Mouse (Mus musculus): Measurements from ENCODE around the gene Fancg. TPM values are rescaled to one million over a fixed set of nuclear protein-coding genes. Genes with fewer than 3 reads are reported as not detected.
A peak's percentile ranks its signal among the peaks of the same experiment; 100 is the strongest.

Fancg gene
- polyA plus RNA-seq, 2 experiments from 2014 or later, result 23.3 to 38.7 TPM

- ATAC-seq, result no peak
Observed at GRCm38 (mm10) chr4:43032501-43032900, 22.2 kb upstream of the Fancg start.

- ATAC-seq, result peak; percentile 96
Observed at GRCm38 (mm10) chr4:43031237-43031995, 21.1 kb upstream of the Fancg start, which contains the start of gene Stoml2. Gene Stoml2 (minus strand): TSS chr4:43031710.

- ATAC-seq, result peak; percentile 44
Observed at GRCm38 (mm10) chr4:43030780-43031230, 20.5 kb upstream of the Fancg start.

DNA sequence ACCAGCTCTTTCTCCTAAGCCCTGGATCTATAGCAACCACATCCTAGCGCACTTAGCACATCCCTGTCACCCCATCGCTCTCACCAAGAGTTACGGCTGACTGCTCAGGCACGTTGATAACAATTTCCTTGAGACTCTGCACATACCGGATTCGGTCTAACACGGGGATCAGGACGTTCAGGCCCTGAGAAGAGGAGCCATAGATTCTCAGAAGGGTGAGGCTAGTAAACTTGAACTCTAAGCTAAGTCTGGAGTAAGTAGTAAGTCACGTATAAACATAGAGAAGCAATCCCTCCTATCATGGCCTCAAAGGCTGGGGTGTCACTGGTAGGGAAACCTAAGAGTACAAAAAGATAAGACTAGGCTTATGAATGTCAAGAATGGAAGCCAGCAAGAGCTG lies 20.0 kb upstream of the Fancg start:
- ATAC-seq, result no peak

GRCm38 (mm10) chr4:43029749-43030148 lies 19.4 kb upstream of the Fancg start:
- no peak for ATAC-seq

GRCm38 (mm10) chr4:43029121-43029520 lies 18.8 kb upstream of the Fancg start:
- no peak for ATAC-seq

- peak; percentile 95 for ATAC-seq
Observed at GRCm38 (mm10) chr4:43025084-43025960, 15.0 kb upstream of the Fancg start, which contains the start of gene Pigo. Gene Pigo (minus strand): TSS chr4:43025819.

- no peak for ATAC-seq
Observed at GRCm38 (mm10) chr4:43024673-43025072, 14.4 kb upstream of the Fancg start.

GRCm38 (mm10) chr4:43021341-43021740 lies 11.0 kb upstream of the Fancg start:
- no peak for ATAC-seq

- ATAC-seq, result no peak
Observed at GRCm38 (mm10) chr4:43020876-43021275, 10.6 kb upstream of the Fancg start.

- ATAC-seq, result no peak
Observed at GRCm38 (mm10) chr4:43019641-43020465, 9.5 kb upstream of the Fancg start.

- no peak for ATAC-seq
Observed at GRCm38 (mm10) chr4:43019176-43019575, 8.9 kb upstream of the Fancg start.

- ATAC-seq, result no peak
Observed at GRCm38 (mm10) chr4:43018156-43018555, 7.8 kb upstream of the Fancg start.

DNA sequence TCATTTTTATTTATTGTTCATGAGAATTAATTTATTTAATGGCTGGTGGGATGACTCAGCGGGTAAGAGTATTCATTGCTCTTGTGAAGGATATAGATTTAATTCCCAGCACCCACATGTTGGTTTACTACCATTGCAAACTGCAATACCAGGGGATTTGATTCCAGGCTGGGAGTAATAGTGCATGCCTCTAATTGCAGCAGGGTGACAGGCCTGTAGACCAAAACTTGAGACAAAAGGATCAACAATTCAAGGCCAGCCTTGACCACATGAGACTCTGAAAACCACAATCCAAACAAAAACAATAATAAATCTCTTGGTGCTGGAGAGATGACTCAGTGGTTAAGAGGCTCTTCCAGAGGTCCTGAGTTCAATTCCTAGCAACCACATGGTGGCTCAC lies 1.8 kb upstream of the Fancg start:
- no peak for ATAC-seq

GRCm38 (mm10) chr4:43005765-43006164 lies 4.5 kb downstream of the Fancg start:
- ATAC-seq, result peak; percentile 72

GRCm38 (mm10) chr4:43004951-43005350 lies 5.4 kb downstream of the Fancg start:
- ATAC-seq, result no peak

GRCm38 (mm10) chr4:43002756-43003439 lies 7.4 kb downstream of the Fancg start:
- no peak for ATAC-seq

GRCm38 (mm10) chr4:43001272-43001671 lies 9.0 kb downstream of the Fancg start:
- ATAC-seq, result no peak

DNA sequence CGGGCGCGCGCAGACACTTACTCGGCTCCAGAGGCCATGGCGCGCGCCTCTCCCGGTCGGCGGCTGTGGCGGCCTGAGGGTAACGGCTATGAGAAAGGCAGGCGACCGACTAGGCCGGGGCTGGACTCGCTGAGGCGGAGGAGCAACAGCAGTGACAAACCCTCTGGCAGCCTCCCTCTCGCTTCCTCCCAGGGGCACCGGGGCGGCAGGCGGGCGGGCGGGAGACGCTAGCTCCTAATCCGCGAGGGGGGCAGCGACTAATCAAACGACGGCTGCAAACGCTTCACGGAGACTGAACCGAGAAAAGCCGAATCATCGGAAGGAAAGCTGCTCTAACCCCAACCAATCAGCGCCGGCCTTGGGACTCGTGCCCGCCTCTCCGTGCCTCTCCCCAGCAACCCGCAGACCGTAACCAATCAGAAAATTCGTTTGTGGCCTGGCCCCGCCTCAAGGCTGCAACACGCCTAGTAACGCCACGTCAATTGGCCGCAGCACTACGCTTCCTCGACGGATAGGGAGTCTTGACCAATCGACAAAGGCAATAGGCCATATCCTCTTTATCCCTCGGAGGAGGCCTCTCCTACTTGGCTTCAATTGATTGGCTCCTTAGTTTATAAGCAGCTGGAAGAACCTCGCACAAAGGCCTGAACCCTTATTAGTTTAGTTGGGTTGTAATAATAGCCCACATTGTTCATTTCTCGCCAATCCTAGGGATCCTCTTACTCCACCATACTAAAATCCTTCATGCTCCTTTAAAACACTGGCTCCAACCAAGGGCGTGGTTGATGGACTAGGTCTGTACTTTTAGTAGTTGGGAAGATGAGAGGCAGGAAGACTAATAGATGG lies 9.9 kb downstream of the Fancg start, which contains the start of gene Vcp:
Gene Vcp (minus strand): TSS at position 367 of the 846 bp plus-strand sequence.
- peak; percentile 94 for ATAC-seq

DNA sequence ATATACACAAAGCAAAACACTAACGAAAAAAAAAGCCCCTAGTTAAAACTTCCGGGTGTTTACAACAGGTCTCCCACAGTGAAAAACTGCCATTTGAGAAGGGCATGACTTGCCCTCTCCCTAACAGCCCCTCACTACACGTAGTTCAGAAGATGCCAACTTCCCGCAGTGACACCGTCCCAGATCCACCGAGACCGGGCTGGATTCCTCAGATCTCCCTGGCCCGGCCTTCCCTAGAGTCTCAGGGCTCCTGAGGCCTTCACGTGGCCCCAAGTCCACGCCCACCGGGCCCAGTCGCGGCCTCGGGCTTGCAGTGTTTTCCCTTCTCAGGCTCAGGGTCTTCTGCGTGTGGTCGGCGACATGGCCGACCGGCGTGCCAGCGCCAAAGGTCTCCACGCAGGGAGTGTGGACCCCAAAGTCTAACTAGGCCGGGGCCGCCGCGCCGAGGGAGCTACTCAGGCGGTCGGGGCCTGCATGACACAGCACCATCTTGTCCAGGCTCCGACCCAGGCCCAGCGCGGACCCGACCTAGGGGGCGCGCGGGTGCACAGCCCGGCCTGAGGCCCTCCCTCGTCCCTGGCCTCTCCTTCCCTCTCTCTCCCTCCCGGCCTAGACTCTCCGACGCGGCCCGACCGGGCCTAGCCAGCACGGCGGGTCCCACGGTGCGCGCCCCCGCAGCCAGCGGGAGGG lies 10.7 kb downstream of the Fancg start:
- peak; percentile 26 for ATAC-seq

Measured in CD4-positive, CD25-positive, alpha-beta regulatory T cell, adult 4 months (primary cell).